24 mouse cellular contexts compared by ENCODE assay signal in the genomic region with DNA sequence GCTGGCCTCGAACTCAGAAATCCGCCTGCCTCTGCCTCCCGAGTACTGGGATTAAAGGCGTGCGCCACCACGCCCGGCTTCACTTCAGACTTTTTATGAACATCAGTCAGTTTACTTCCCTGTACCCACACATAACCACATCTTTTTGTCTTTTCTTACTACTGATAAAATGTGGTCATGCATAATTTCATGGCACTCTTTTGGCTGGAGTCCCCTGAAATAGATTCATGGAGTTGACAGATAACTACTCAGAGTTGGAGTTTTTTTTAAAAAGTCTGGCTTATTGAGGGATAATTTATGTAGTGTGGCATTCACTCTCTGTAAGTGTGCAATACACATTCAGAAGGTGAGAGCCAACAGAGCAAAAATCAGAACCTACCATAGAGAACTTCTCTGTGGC.
A peak's percentile ranks its signal among the peaks of the same experiment; 100 is the strongest.
DNase-seq lines count a peak whose midpoint lies in the region; ATAC-seq and TF ChIP-seq lines count a peak whose summit lies in the region.
"Had no signal": no experiment of that assay in that cellular context is flagged by ENCODE, and none has a peak within 500 bp of the region (broad histone marks: within the 10 kb centered on the region; RNA-seq: fewer than 3 reads in every experiment).

No protein-coding gene starts in this region.

- 88% methylated on average over 7 of the region's 7 CpGs for WGBS in forebrain, postnatal 0 days
- 94% methylated on average over 7 of the region's 7 CpGs for WGBS in forebrain, embryonic 10.5 days

- 0 out of 2 replicates have a peak, but pooled peaks cover 5% of the 10 kb centered on the region for H3K4me1 ChIP-seq in forebrain, postnatal 0 days (ENCODE audit: insufficient read depth)
- peaks cover 20% of the 10 kb centered on the region for H3K4me1 ChIP-seq in forebrain, embryonic 10.5 days

- no peak overlapping the region for H3K4me3 ChIP-seq in forebrain, postnatal 0 days (ENCODE audit: low read depth, low read length)
- no peak overlapping the region for H3K4me3 ChIP-seq in forebrain, embryonic 10.5 days
- H3K4me3 ChIP-seq: embryonic facial prominence, embryonic 13.5 days; embryonic facial prominence, embryonic 15.5 days; erythroblast, embryonic 14.5 days; forebrain, embryonic 13.5 days; forebrain, embryonic 15.5 days had no signal

- peak; percentile 25 for DNase-seq in forebrain, postnatal 0 days
- no peak for DNase-seq in forebrain, embryonic 10.5 days (ENCODE audit: extremely low spot score, low spot score)
- DNase-seq in neural tube, embryonic 10.5 days (ENCODE audit: extremely low spot score, low spot score) = no peak
- DNase-seq in urinary bladder, postnatal 4 days (ENCODE audit: low spot score in 2 of 2) = no peak
- DNase-seq: adrenal gland, adult 8-10 months; adrenal gland, postnatal 14 days; adrenal gland, postnatal 36 days; B cell, adult 2 months; cerebellum, adult 11-12 months; cerebellum, adult 2 months; cerebellum, adult 9-10 months; cerebellum, postnatal 10 days; cerebellum, postnatal 25 days; embryo, embryonic 11 days had no signal

- TF ChIP-seq CTCF in forebrain, postnatal 0 days (IDR thresholded peaks at IDR 0.05; ENCODE audit: low read depth) = no peak

- no peak overlapping the region for H3K27ac ChIP-seq in forebrain, postnatal 0 days (ENCODE audit: low read depth, low read length)
- no peak overlapping the region for H3K27ac ChIP-seq in forebrain, embryonic 10.5 days
- H3K27ac ChIP-seq: embryonic facial prominence, embryonic 15.5 days; forebrain, embryonic 13.5 days; forebrain, embryonic 15.5 days had no signal

- H3K27me3 ChIP-seq in forebrain, postnatal 0 days (ENCODE audit: insufficient read depth, low read length) = no peaks in the 10 kb centered on the region
- H3K27me3 ChIP-seq in forebrain, embryonic 10.5 days (ENCODE audit: poor library complexity, severe bottlenecking) = no peaks in the 10 kb centered on the region
- H3K27me3 ChIP-seq: embryonic facial prominence, embryonic 13.5 days; embryonic facial prominence, embryonic 15.5 days; forebrain, embryonic 13.5 days; forebrain, embryonic 15.5 days; Patski had no signal

- H3K4me2 ChIP-seq in forebrain, postnatal 0 days (ENCODE audit: low read depth) = no peak overlapping the region
- H3K4me2 ChIP-seq: embryonic facial prominence, embryonic 13.5 days; embryonic facial prominence, embryonic 15.5 days; forebrain, embryonic 13.5 days; forebrain, embryonic 15.5 days had no signal

- peak; percentile 48 for ATAC-seq in forebrain, postnatal 0 days
- ATAC-seq in common myeloid progenitor, adult 5-6 weeks (replicated peaks; ENCODE audit: low read depth, poor library complexity, severe bottlenecking) = peak; percentile 23; the same call in 1 of the 2 replicates
- ATAC-seq: activated CD4-positive, CD25-positive, alpha-beta regulatory T cell, adult 4 months; CD4-positive, CD25-positive, alpha-beta regulatory T cell, adult 4 months; forebrain, embryonic 13.5 days; forebrain, embryonic 15.5 days; Patski had no signal

- H3K9ac ChIP-seq in forebrain, postnatal 0 days = no peak overlapping the region
- H3K9ac ChIP-seq: embryonic facial prominence, embryonic 13.5 days; embryonic facial prominence, embryonic 15.5 days; forebrain, embryonic 13.5 days; forebrain, embryonic 15.5 days had no signal

- no peaks in the 10 kb centered on the region for H3K9me3 ChIP-seq in forebrain, postnatal 0 days (ENCODE audit: low read length)
- H3K9me3 ChIP-seq in forebrain, embryonic 10.5 days = no peaks in the 10 kb centered on the region
- H3K9me3 ChIP-seq: embryonic facial prominence, embryonic 13.5 days; embryonic facial prominence, embryonic 15.5 days; forebrain, embryonic 13.5 days; forebrain, embryonic 15.5 days; G1E had no signal

- H3K36me3 ChIP-seq in forebrain, postnatal 0 days (ENCODE audit: insufficient read depth) = no peaks in the 10 kb centered on the region
- H3K36me3 ChIP-seq in forebrain, embryonic 10.5 days (replicated peaks) = peaks cover 5% of the 10 kb centered on the region; the same call in 1 of the 2 replicates
- H3K36me3 ChIP-seq: forebrain, embryonic 15.5 days; G1E had no signal
